Mouse (Mus musculus): ENCODE measurements around the gene Ereg. TPM values are rescaled to one million over a fixed set of nuclear protein-coding genes. Genes with fewer than 3 reads are reported as not detected.

Ereg gene
- total and polyA plus RNA-seq, 3 experiments: not detected

Other genes starting within 250 kb of the Ereg start
- not detected in 2 replicates for gene Cxcl1, start 183.4 kb upstream of the Ereg start, total RNA-seq (2012; rRNA removed)
- not detected in 2 replicates for gene Cxcl1, start 183.4 kb upstream of the Ereg start, total RNA-seq (2014; rRNA removed)
- not detected in 2 replicates for gene Cxcl1, start 183.4 kb upstream of the Ereg start, polyA plus RNA-seq (2012; ENCODE audit: insufficient read length, low read depth)
- 0.47 TPM in 1 of 2 replicates, not detected in the other for gene Cxcl2, start 170.8 kb upstream of the Ereg start, total RNA-seq (2012; rRNA removed)
- gene Cxcl2, start 170.8 kb upstream of the Ereg start, total RNA-seq (2014; rRNA removed): 0.21 and 0.22 TPM in 2 replicates
- gene Cxcl2, start 170.8 kb upstream of the Ereg start, polyA plus RNA-seq (2012; ENCODE audit: insufficient read length, low read depth): not detected in 2 replicates
- 1.2 and 1.7 TPM in 2 replicates for gene Mthfd2l, start 143.5 kb upstream of the Ereg start, total RNA-seq (2012; rRNA removed)
- 5.5 and 5.7 TPM in 2 replicates for gene Mthfd2l, start 143.5 kb upstream of the Ereg start, total RNA-seq (2014; rRNA removed)
- gene Mthfd2l, start 143.5 kb upstream of the Ereg start, polyA plus RNA-seq (2012; ENCODE audit: insufficient read length, low read depth): 2.3 and 3.7 TPM in 2 replicates
- gene Epgn, start 47.2 kb upstream of the Ereg start, total RNA-seq (2012; rRNA removed): not detected in 2 replicates
- gene Epgn, start 47.2 kb upstream of the Ereg start, total RNA-seq (2014; rRNA removed): not detected in 2 replicates
- not detected in 2 replicates for gene Epgn, start 47.2 kb upstream of the Ereg start, polyA plus RNA-seq (2012; ENCODE audit: insufficient read length, low read depth)
- gene Areg, start 65.0 kb downstream of the Ereg start, total RNA-seq (2012; rRNA removed): not detected in 2 replicates
- not detected in 2 replicates for gene Areg, start 65.0 kb downstream of the Ereg start, total RNA-seq (2014; rRNA removed)
- gene Areg, start 65.0 kb downstream of the Ereg start, polyA plus RNA-seq (2012; ENCODE audit: insufficient read length, low read depth): not detected in 2 replicates